Mouse (Mus musculus) cerebellum, adult 2 months (tissue): Measurements from ENCODE around the gene Cdc42se1.

Source experiments
- CTCF ChIP-seq: fragments of 200-500 bp; IDR thresholded peaks from 2 replicates; pipeline ENCODE4 v1.5.1; 2011; ENCODE audit warnings: low read depth, mild to moderate bottlenecking, control low read depth, low read length, moderate library complexity, borderline replicate concordance; ENCODE audit not compliant: insufficient read depth
- POLR2A ChIP-seq: fragments of 200-500 bp; IDR thresholded peaks from 2 replicates; pipeline ENCODE4 v1.6.1; 2011; ENCODE audit warnings: low read length, control low read depth, borderline replicate concordance; ENCODE audit not compliant: insufficient read depth

DNA sequence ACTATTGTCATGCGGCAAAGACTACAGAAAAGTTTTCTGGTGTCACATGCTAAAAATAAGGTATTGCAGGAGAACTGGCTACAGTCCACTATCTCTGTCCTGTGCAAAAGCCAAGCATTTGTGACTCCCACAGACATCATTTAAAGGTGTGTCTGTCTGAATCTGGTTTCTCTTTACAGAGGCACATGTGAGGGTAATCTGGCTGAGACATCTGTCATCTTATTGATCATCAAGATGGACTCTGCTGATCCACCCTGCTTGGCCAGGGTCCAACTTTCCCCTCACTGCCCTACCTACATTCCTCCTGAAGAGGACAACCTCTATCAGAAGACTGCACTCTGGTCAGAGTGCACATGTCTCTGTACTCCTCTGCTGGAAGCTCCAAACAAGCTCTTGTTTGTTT is 48.6 kb downstream of the Cdc42se1 start:
- TF ChIP-seq POLR2A, result no peak
- TF ChIP-seq CTCF, result no peak
